Mouse (Mus musculus) ES-Bruce4 (cell line): ENCODE measurements around the gene Slc15a1.

Experiments
- CTCF ChIP-seq: IDR thresholded peaks from one replicate; pipeline ENCODE4 v1.8.1; 2011; ENCODE audit warnings: low read depth, low read length
- EP300 ChIP-seq: IDR thresholded peaks from 2 replicates; pipeline ENCODE4 v1.6.1; 2011; ENCODE audit warnings: low read depth, low read length; ENCODE audit not compliant: insufficient read depth
- POLR2A ChIP-seq: IDR thresholded peaks from one replicate; pipeline ENCODE4 v1.8.1; 2011; ENCODE audit warnings: low read length; ENCODE audit not compliant: insufficient read depth

DNA sequence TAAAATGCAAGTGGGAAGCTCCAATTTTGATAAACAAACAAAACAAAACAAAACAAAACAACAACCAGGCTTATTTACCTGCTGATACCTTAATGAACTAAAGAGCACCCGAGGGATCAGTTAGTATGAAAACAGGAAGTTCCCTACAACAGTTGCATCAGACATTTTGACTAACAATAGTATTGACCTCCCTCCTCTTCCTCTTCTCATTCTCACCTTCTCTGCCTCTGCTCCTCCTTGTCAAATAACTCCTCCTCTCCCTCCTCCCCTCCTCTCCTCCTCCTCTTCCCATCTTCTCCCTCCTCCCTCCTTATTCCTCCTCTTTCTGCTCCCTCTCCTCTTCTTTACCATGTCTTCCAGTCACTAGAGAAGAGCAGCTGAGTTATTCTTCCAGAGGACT is 22.1 kb upstream of the Slc15a1 start:
- no peak for TF ChIP-seq POLR2A
- TF ChIP-seq CTCF: no peak
- TF ChIP-seq EP300: no peak
